Mouse (Mus musculus) spleen, adult 2 months (tissue): Measurements from ENCODE around the gene Pigs. TPM values are rescaled to one million over a fixed set of nuclear protein-coding genes. Genes with fewer than 3 reads are reported as not detected.

Experiments
- DNase-seq, 2 experiments: peaks; one replicate each; pipeline versions ENCODE4 v3.0.0 to v3.0.0-alpha.2; 2012 to 2021; ENCODE audit warnings: low spot score in 2 of 2, low read depth in 1 of 2
- H3K27ac ChIP-seq: fragments of 200-500 bp; 2 replicates; pipeline ENCODE4 v1.5.1; 2012; ENCODE audit warnings: low read length, inconsistent platforms; ENCODE audit not compliant: insufficient read depth
- H3K27me3 ChIP-seq: fragments of 200-500 bp; 2 replicates; pipeline ENCODE4 v1.6.1; 2012; ENCODE audit warnings: mild to moderate bottlenecking, moderate library complexity, low read length, inconsistent platforms; ENCODE audit not compliant: control insufficient read depth, insufficient read depth
- H3K36me3 ChIP-seq: fragments of 200-500 bp; 2 replicates; pipeline ENCODE4 v1.6.1; 2012; ENCODE audit warnings: mild to moderate bottlenecking, low read length, inconsistent platforms; ENCODE audit not compliant: control insufficient read depth, insufficient read depth
- H3K4me1 ChIP-seq: fragments of 200-500 bp; 2 replicates; pipeline ENCODE4 v1.6.1; 2011; ENCODE audit warnings: inconsistent platforms; ENCODE audit not compliant: control insufficient read depth, insufficient read depth, insufficient read length
- H3K4me3 ChIP-seq: fragments of 200-500 bp; 2 replicates; pipeline ENCODE4 v1.5.1; 2011; ENCODE audit warnings: mild to moderate bottlenecking, inconsistent platforms; ENCODE audit not compliant: insufficient read depth, insufficient read length; ENCODE audit errors: extremely low read depth
- CTCF ChIP-seq: fragments of 200-500 bp; IDR thresholded peaks from 2 replicates; pipeline ENCODE4 v1.5.1; 2011; ENCODE audit warnings: mild to moderate bottlenecking, inconsistent platforms; ENCODE audit not compliant: insufficient read depth, insufficient read length, insufficient replicate concordance; ENCODE audit errors: extremely low read depth
- POLR2A ChIP-seq: fragments of 200-500 bp; IDR thresholded peaks from 2 replicates; pipeline ENCODE4 v1.6.1; 2011; ENCODE audit warnings: low read depth, low read length, inconsistent platforms
- WGBS: fragments of 180-500 bp; shearing (Covaris S2); methylation state at CpG from one replicate; pipeline ENCODE4 v1.1.7; 2018; 5-methylcytosine and 5-hydroxymethylcytosine counted together
- polyA plus RNA-seq: library from polyadenylated mRNA; depleted of rRNA; stranded (reverse); fragments of >200 nt; gene quantifications from 2 replicates; pipeline ENCODE4 v1.2.3, GENCODE M21; 2012

The Pigs gene
- polyA plus RNA-seq, 1 experiment: 66.7 TPM

DNA sequence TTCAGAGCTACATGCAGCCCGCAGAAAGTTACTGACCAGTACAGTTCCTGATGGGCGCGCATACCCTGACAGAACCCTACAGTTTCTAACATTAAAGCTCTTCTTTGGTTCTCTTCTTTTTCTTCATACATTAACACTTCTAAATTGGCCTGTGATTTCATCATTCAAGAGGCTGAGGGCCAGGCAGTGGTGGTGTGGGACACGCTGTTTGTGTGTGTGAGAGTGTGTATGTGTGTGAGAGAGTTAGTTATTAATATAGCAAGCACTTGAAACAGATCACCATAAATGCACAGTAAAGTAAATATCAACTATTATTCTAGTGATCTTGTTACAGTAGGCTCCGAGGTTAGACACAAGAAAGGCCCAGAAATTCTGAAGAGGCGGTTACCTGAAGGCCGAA, 27.3 kb upstream of the Pigs start:
- Histone ChIP-seq H3K4me1 (no peaks in the 10 kb centered on the region), H3K36me3 (no peaks in the 10 kb centered on the region), H3K27me3 (no peaks in the 10 kb centered on the region), H3K27ac (no peak overlapping the region), H3K4me3 (peak overlapping the region; percentile 32; the same call in 1 of the 2 replicates)
- no peak for DNase-seq
- 69% methylated on average over 7 of the region's 7 CpGs for WGBS
- TF ChIP-seq POLR2A (no peak), CTCF (no peak)

DNA sequence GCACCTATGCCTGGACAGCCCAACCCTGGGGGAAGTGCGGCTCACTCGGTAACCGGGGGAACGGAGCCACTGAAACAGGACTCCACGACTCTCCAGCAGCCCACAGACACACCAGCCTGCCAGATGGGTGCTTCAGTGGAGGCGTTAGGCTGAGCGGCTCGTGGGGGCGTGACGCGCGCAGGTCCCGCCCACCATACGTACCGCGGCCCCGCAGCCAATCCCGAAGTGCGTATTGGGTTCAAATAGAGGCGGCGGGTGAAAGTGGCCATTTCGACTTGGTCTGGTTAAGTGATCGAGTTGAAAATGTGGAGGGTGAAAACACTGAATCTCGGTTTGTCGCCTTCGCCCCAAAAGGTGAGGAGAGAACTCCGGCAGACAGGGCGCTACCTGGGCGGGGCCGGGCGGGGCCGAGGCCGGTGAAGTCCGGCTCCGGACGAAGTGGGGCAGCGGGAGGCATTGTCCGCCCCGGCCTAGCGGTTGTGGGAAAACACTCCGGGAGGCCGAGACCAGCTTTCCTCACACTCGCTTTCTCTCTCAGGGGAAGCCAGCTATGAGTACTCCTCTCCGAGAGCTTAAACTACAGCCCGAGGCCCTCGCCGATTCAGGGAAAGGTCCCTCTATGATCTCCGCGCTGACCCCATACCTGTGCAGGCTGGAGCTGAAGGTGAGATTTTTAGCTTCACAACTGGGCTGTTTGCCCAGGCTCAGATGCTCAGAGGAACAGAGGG, 26.7 kb upstream of the Pigs start, which contains the start of gene Spag5:
TSS of gene Spag5 (plus strand) at position 173 of the 728 bp plus-strand sequence.
- TF ChIP-seq POLR2A (no peak), CTCF (no peak)
- under 1% methylated on average over 49 of the region's 49 CpGs for WGBS
- Histone ChIP-seq H3K27ac (no peak within 1 kb of the TSS), H3K4me3 (peak within 1 kb of the TSS; percentile 66), H3K27me3 (no peaks in the 10 kb centered on the region), H3K4me1 (no peaks in the 10 kb centered on the region), H3K36me3 (no peaks in the 10 kb centered on the region)
- peak; percentile 65 to 86 for DNase-seq

DNA sequence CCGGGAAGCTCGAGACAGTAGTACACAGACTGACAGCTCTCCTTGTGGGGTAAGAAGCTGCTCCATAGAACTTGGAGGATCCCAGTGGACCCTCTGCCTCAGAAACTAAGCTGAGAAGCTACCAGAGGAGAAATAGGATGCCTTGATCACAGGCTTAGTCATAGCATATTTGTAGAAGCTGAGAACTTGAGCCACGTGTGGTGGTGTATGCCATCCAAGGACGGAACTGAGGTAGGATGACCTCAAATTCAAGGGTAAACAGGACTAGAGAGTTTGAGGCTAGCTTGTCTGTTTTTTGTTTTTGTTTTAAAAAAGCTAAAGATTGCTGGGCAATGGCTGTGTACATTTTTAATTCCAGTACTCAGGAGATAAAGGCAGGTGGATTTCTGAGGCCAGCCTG, 22.9 kb upstream of the Pigs start:
- Histone ChIP-seq H3K4me1 (no peaks in the 10 kb centered on the region), H3K27me3 (no peaks in the 10 kb centered on the region), H3K36me3 (no peaks in the 10 kb centered on the region), H3K27ac (no peak overlapping the region), H3K4me3 (no peak overlapping the region)
- WGBS: 96% methylated on average over 4 of the region's 4 CpGs
- DNase-seq: no peak
- no peak for TF ChIP-seq CTCF
- no peak for TF ChIP-seq POLR2A

DNA sequence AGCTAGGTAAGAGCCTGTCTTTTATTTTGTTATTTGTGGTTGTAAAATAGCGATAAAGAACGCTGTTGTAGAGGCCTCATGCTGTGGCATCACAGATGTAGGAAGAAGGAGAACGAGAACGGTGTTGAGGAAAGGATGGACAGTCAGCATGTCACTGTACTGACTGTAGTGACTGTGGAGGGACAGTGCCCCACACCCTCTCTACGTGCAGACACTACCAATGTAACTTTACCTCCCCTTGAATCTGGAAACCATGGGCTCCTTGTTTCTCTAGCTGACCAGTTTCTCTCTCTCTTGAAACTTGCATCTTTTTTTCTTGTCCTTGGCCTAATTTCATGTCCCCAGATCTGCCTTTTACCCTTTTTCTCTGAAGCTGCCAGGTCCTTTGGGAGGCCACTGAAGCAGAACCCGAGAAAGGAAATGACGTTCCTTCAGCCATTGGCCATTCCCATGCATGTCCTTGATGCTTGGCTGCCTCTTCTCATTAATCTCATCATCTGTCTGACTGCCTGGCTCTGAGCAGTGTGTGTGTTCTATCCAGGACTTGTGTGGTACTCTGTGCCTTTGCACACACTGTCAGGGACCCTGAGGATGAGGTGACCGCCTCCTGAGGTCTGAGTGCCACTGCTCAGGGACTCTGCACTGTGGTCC, 17.2 kb upstream of the Pigs start:
- Histone ChIP-seq H3K4me1 (peaks cover 4% of the 10 kb centered on the region; the same call in 1 of the 2 replicates), H3K4me3 (no peak overlapping the region), H3K27ac (0 out of 2 replicates have a peak overlapping the region, but pooled peaks have one; percentile 10), H3K36me3 (no peaks in the 10 kb centered on the region), H3K27me3 (no peaks in the 10 kb centered on the region)
- 88% methylated on average over 8 of the region's 8 CpGs for WGBS
- TF ChIP-seq CTCF (no peak), POLR2A (no peak)
- no peak for DNase-seq

DNA sequence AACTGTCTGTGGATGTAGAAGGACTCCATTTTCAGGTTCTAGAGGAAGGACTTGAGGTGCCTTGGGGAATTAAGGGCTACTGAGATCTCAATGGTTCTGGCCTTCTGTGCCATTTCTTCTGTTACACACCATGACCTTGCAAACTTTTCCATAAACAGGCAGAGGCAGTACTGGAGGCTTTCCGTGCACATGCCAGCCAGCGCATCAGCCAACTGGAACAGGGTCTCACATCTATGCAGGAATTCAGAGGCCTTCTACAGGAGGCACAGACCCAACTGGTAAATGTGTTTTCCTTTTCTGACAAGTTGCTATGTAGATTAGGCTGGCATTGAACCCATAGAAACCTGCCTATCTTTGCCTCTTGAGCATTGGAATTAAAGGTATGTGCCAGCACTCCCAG, 14.6 kb upstream of the Pigs start:
- peaks cover 4% of the 10 kb centered on the region; the same call in 1 of the 2 replicates for H3K4me1 ChIP-seq
- H3K36me3 ChIP-seq: no peaks in the 10 kb centered on the region
- DNase-seq: no peak
- H3K4me3 ChIP-seq: no peak overlapping the region
- no peaks in the 10 kb centered on the region for H3K27me3 ChIP-seq
- 89% methylated on average over 2 of the region's 2 CpGs for WGBS
- no peak overlapping the region for H3K27ac ChIP-seq
- TF ChIP-seq CTCF: no peak
- no peak for TF ChIP-seq POLR2A

DNA sequence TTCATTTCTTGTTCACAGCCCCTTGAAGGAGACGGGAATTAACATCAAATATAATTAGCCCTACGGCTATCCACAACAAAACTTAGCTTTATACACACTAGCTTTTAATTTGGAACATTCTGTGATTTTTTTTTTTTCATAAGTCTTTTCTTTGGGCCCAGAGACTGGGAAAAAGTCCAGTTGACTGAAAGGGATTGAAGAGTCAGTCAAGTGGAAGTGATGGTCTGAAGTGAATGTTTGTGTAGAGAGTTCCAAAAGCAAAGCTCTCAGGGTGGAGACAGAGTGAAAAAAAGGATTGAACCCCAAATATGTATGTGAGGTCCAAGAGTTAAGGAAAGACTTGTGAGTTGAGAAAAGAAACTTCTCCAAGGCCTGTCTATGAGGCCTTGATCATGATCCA, 9.8 kb upstream of the Pigs start:
- 94% methylated on average over 2 of the region's 2 CpGs for WGBS
- Histone ChIP-seq H3K36me3 (no peaks in the 10 kb centered on the region; the same call in 1 of the 2 replicates), H3K4me3 (no peak overlapping the region), H3K27me3 (no peaks in the 10 kb centered on the region), H3K4me1 (peaks cover 10% of the 10 kb centered on the region), H3K27ac (no peak overlapping the region)
- TF ChIP-seq POLR2A (no peak), CTCF (no peak)
- DNase-seq: no peak

DNA sequence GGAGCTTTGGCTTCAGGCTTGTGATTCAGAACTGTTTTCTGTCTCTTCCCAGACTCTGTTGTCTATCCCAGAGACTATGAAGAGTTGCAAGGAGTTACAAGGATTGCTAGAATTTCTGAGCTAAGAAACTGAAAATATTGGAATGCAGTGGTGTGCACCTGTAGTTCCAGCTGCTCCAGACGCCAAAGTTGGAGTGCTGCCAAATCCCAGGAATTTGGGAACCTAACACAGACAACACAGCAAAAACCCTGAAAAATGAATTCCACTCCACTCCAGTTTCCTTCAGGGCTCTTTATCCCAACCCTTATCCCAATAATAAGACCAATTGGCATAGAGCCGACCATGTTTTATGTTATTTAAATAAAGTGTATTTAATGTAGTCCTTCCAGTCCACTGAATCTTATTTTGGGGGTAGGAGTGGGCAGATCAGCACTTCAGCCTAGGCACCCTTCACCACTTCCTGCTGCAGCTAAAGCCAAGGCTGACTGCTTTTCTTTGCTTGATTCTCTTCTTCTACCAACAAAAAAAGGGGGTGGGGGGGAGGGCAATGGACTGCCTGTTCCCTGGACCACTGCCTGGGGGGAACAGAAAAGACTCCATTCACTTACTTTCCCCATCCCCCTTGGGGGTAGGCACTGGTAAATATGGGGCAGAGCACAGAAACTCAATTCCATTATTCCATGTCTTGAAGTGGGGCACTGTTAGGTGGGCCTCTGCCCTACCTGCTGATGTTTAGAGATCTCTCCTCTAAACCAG, 6.0 kb upstream of the Pigs start:
- TF ChIP-seq CTCF: no peak
- no peak for TF ChIP-seq POLR2A
- H3K27ac ChIP-seq: no peak overlapping the region
- no peaks in the 10 kb centered on the region; the same call in 1 of the 2 replicates for H3K36me3 ChIP-seq
- H3K4me3 ChIP-seq: no peak overlapping the region
- no peaks in the 10 kb centered on the region for H3K27me3 ChIP-seq
- 85% methylated on average over 2 of the region's 2 CpGs for WGBS
- peaks cover 10% of the 10 kb centered on the region for H3K4me1 ChIP-seq
- DNase-seq: no peak
